Mouse (Mus musculus) layer of hippocampus, adult 9-11 months (tissue): ENCODE results near the gene Ociad1.

Experiments
- DNase-seq: peaks from one replicate; pipeline ENCODE4 v3.0.0; 2022

Ociad1 gene

DNA sequence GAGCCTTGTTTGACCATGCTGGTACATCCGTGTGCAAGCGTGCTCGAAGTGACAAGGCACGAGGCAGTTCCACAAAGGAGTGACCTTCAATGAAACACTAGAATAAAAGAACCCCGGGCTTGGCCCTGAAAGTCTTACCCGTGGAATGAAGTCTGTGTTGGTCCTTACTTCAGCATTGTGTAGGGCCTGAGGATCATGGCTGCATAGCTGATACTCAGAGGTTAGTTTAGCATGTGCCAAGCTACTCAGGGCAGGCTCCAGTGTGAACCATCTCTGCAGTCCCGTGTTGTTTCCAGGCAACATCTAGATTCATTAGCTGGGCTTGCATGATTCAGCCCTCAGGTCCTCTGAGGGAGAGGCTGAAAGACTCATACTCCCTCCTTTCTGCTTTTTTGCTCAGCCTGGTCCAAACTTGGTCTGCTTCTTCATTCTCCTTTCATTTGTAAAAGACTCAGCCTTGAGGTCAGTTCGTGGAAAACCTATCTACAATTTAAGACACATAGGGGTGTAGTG lies 48.2 kb downstream of the Ociad1 start, which contains the start of gene Ociad2:
TSS of gene Ociad2 (minus strand) at position 306 of the 513 bp plus-strand sequence.
- no peak for DNase-seq

DNA sequence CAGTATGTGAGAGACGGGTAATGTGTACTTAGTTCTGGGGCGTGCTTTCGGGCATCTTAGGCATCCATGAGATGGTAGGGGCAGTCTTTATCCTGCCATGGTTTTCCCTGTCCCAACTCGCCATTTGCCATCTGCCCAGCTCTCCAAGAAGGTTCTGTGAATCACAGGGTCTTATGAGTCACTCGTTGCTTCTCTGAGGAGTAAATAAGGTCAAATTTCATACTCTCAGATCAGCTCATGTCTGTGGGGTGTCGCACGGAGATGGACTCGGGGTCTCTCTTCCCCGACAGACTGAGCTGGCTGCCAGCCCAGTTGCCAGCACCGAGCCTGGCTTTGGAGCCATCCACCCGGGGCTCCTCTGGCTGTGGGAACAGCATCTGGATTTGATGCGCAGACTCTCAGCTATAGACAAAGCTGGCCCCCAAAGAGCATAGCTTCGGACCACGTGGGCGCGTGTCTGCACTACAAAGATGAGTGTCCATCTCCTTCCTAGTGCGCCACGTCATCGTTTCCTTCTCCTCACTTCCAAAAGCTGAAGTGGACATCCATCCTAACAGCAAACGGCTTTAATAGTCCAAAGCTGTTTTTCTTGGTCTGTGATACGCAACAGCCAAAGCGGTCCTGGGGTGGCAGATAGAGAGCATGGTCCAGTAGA lies 50.2 kb downstream of the Ociad1 start:
- no peak for DNase-seq

DNA sequence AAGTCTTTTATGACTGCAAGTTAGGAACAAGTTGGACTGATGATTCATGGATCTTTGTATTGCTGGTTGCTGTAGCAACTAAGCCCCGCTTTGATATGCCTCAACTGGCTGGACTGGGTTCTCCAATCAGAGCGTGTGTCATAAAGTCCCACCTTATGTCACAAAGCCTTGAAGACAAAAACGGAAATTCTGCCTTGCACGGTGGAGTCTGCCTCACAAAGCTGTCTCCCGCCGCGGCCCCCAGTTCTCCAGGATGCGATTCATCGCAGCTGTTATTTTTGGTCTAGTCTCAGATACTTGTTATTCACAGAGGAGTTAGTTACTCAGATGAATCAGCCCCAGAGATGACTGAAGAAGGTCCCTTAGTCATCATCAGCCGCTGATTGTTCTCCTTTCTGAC lies 51.7 kb downstream of the Ociad1 start:
- DNase-seq: peak; percentile 90

DNA sequence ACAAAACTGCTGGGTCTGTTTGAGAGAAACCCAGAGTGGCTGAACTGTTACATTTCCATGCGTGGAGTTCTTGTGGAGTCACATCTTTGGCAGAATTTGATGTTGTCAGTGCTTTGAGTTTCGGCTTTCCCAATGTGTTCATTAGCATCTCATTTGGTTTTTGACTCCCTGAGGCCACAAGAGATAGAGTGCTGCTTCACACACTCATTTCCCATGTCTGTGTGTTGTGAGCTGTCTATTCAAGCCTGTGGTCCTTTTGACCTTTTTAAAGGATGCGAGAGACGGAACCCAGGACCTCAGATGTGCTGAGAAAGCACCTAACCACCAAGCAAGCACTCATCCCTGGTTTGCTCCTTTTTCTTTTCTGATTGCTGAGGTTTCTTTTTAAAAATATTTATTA lies 52.7 kb downstream of the Ociad1 start:
- DNase-seq: no peak

DNA sequence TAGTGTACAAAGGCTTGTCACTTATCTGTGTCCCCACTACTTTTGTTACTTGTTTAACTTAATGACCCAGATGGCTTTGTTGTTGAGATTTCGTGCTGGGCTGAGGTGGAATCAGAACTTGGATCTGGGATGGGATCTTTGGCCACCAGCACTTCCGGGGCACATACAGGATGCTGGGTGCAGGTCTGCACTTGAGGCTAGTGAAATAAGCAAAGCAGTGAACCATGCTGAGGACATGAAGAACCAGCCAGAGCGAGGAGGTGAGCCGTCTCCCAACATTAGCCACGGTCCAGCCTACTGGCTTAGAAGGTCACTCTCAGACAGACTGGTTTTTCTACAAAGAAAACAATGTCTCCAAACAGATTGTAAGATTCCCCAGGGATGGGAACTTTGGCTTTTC lies 56.9 kb downstream of the Ociad1 start:
- no peak for DNase-seq

DNA sequence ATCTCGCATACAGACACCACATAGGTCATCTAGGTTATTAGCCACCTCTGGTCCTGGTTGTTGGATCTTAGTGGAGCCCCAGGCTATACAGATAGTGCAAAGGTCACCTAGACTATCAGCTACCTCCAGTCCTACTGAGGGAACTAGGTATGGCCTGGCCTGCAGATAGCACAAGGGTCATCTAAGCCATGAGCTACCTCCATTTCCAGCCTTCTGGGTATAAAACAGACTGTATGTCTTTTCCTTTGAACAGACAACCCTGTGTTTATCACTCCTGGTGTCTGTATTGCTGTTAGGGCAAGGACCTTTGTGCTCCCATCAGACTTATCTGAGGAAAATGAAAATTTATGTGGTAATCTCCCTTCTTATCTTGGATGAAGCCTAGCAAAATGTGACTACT lies 59.2 kb downstream of the Ociad1 start:
- no peak for DNase-seq

DNA sequence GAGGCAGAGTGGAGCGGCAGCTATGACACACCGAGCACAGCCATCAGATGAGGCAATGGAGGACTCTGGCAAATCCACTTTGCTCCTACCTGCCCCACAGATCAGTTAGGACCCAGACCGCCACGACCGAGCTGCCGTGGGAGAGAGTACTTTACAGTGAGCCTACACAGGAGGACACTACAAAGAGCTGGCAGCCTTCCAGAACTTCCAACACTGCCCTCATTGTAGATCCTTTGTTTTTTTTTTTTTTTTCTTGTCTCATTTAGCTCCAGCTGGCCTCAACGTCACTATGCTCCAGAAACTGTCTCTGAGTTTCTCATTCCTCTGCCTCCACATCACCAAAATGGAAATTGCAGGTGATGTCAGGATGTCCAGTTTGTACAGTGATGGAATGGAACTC lies 60.9 kb downstream of the Ociad1 start:
- peak; percentile 74 for DNase-seq

DNA sequence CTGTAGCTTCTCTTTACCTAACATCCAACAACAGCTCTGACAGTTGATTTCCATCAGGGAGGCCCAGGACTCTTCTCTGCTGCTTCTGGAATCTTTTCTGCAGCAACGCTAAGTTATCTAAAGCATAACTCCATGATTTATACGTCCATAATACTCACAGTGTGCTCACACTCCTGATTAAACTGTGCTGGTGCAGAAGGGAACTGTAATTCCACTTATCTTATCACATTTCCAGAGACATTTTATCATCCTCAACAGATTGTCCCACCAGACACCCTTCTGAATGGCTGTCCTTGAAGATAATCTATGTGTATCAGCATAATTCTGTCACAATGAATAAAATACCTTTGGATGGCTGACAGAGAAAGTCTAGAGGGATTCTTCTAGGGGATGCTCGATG lies 61.4 kb downstream of the Ociad1 start:
- no peak for DNase-seq

DNA sequence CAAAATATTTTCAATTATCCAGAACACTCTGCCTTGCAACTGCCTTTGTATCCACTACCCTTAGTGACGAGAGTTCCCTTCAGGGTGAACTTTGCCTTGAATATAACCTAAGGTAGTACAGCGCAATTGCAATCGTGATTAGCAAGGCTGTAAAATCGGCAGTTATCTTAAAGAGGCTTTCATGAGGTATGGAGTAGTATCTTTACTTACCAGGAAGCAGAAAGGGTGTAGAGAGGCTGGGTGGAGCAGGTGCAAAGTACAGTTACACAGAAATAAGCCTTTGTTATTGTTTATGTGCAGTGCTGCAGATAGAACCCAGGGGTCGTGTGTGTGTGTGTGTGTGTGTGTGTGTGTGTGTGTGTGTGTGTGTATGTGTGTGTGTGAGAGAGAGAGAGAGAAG lies 62.8 kb downstream of the Ociad1 start:
- no peak for DNase-seq

DNA sequence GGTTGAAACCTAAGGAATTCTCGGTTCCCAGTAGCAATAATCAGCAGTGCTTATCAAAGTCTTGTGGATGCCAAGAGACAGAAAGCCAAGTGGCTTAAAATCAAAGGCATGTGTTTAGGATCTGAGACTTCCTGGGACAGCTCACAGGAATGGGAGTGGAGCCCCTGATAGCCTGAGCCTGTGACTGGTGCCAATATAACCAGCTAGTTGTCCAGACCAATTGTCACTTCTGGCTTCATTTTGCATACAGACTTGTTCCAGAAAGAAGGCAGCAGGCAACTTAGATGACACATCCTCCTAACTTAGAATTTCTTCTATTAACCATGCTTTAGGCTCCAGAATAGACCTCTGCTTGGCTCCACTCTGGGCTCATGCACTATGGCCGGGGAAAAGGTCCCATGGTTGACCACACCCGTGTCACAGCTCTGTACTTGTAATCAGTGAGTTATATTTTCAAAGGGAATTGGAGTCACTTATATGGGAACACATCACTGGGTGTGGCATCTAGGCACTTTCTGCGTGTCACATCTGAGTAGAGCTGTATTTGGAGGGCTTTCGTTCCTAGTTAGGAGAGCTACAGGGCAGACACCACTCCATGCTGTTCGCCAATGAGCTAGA lies 66.7 kb downstream of the Ociad1 start:
- DNase-seq: no peak

DNA sequence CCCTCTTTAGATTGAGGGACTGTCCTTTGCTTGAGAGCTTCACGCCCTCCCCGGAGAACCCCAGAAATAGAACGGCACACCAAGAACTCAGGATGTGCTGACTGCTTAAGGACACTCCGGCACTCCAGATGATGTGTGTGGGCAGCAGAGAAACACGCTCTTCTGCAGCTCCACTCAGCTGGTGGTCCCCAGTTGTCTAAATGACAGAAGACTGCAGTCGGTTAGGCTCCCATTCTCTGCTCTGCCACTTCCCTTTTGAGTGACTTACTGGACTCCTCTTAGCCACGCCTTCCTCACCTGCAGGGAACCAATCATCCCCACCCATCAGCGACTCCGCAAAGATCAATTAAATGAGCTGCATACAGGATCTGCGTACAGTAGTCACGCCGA lies 67.2 kb downstream of the Ociad1 start:
- peak; percentile 80 for DNase-seq

DNA sequence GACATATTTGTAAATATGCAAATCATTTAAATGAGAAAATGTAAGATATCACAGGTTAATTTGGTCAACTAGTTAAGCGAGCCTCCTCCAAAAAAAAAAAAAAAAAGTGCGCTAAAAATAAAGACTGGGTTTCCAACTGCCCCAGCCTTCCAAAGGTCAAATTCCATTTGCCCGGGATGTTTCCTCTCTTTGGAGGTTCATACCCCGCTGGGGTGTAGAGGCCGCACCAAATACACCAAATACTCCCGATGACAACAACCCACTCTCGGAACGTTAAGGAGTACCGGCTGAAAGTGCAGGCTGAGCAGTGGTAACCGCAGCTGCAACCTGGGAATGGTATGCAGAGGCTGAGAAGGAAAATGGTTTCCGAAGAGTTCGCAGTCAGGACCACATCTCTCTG lies 67.7 kb downstream of the Ociad1 start:
- DNase-seq: no peak

DNA sequence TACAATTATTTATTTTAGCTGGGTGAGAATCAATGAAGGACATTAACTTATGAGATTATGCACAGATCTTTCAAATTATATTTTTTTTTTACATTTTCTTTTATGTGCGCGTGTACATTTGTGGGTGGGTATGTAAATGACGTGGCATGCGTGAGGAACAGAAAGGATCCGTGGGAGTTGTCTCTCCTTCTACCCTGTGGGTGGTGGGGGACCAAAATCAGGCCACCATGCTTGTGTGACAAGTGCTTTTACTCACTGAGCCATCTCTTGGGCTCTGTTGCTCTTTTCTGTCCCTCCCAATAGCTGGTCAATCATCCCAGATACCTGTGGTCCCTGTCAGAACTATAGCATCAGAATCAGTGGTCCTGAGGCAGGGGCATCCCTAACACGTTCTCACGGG lies 69.8 kb downstream of the Ociad1 start:
- no peak for DNase-seq

DNA sequence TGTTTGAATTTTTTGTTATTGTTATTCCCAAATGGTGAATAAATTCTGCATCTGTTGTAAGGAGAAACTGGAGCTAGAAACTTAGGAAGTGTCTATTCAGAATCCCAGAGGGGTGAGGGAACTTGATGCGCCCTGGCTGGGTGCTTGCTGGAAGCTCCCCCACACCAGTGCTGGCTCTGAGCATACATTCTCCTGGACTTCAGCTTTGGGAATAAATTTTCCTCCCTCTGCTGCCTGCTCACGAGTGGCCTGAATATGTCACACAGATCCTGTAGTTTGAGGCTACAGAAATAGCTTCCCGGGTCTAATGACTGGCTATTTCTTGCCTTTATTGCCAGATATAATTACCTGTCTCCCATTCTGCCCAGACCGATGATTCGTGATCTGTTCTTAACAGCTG lies 70.2 kb downstream of the Ociad1 start:
- DNase-seq: no peak
